Mouse (Mus musculus): ENCODE results near the gene Casp2.

- TF ChIP-seq CTCF (IDR thresholded peaks at IDR 0.05; ENCODE audit: low read depth, low read length) (no peak), EP300 (IDR thresholded peaks at IDR 0.05; ENCODE audit: insufficient read depth, low read depth, low read length) (no peak), POLR2A (IDR thresholded peaks at IDR 0.05; ENCODE audit: insufficient read depth, low read length) (no peak)
These were observed 17.6 kb upstream of the Casp2 start for GRCm38 (mm10) chr6:42247173-42247572.

Measured in ES-Bruce4 (cell line).